Mouse (Mus musculus) thymus, adult 2 months (tissue): ENCODE data around the gene Hadhb. TPM values are rescaled to one million over a fixed set of nuclear protein-coding genes. Genes with fewer than 3 reads are reported as not detected.

Experiments
- DNase-seq: peaks from one replicate; pipeline ENCODE4 v3.0.0; 2021
- H3K27ac ChIP-seq: fragments of 200-500 bp; 2 replicates; pipeline ENCODE4 v1.5.1; 2012; ENCODE audit warnings: low read length, control low read depth; ENCODE audit not compliant: control insufficient read depth, insufficient read depth
- H3K27me3 ChIP-seq: fragments of 200-500 bp; 2 replicates; pipeline ENCODE4 v1.6.1; 2012; ENCODE audit warnings: mild to moderate bottlenecking, low read length, moderate library complexity, mixed read lengths; ENCODE audit not compliant: control insufficient read depth, insufficient read depth
- H3K36me3 ChIP-seq: fragments of 200-500 bp; 2 replicates; pipeline ENCODE4 v1.6.1; 2012; ENCODE audit warnings: mild to moderate bottlenecking, low read length, moderate library complexity; ENCODE audit not compliant: control insufficient read depth, insufficient read depth
- H3K4me1 ChIP-seq: fragments of 200-500 bp; replicated peaks from 2 replicates; pipeline ENCODE4 v1.6.1; 2012; ENCODE audit warnings: low read length; ENCODE audit not compliant: control insufficient read depth, insufficient read depth
- H3K4me3 ChIP-seq: fragments of 200-500 bp; 2 replicates; pipeline ENCODE4 v1.5.1; 2012; ENCODE audit warnings: mild to moderate bottlenecking, low read length, control low read depth, moderate library complexity; ENCODE audit not compliant: control insufficient read depth, insufficient read depth
- CTCF ChIP-seq: fragments of 200-500 bp; IDR thresholded peaks from 2 replicates; pipeline ENCODE4 v1.5.1; 2012; ENCODE audit warnings: mild to moderate bottlenecking, control low read depth, low read length, moderate library complexity, borderline replicate concordance; ENCODE audit not compliant: control insufficient read depth, poor library complexity, insufficient read depth; ENCODE audit errors: extremely low read depth
- POLR2A ChIP-seq: fragments of 200-500 bp; IDR thresholded peaks from 2 replicates; pipeline ENCODE4 v1.6.1; 2012; ENCODE audit warnings: mild to moderate bottlenecking, low read length, control low read depth, moderate library complexity; ENCODE audit not compliant: control insufficient read depth, poor library complexity, insufficient read depth; ENCODE audit errors: extremely low read depth
- WGBS: fragments of 180-500 bp; shearing (Covaris S2); methylation state at CpG from one replicate; pipeline ENCODE4 v1.1.7; 2018; 5-methylcytosine and 5-hydroxymethylcytosine counted together
- polyA plus RNA-seq: library from polyadenylated mRNA; depleted of rRNA; stranded (reverse); fragments of >200 nt; gene quantifications from 2 replicates; pipeline ENCODE4 v1.2.3, GENCODE M21; 2012

Hadhb gene
- polyA plus RNA-seq, 1 experiment = 140 TPM

DNA sequence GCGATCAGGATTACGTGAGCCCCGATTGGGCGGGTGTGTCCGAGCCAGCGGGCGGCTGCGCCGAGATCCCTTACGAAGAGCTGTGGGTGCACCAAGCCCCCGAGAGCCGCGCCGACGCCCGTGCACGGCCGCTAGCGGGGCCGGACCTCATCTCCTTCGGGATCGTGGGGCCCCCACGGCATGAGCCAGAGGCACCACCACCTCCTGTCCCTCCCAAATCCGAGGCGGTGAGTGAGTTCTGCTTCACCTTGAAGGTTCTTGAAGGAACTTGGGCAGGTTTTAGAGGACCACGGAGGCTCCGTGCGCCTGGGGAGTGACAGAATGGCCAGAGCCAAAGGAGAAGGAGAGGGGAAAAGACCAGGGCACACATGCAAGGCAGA is 40.3 kb upstream of the Hadhb start:
- peaks cover 2% of the 10 kb centered on the region; the same call in 1 of the 2 replicates for H3K27me3 ChIP-seq

DNA sequence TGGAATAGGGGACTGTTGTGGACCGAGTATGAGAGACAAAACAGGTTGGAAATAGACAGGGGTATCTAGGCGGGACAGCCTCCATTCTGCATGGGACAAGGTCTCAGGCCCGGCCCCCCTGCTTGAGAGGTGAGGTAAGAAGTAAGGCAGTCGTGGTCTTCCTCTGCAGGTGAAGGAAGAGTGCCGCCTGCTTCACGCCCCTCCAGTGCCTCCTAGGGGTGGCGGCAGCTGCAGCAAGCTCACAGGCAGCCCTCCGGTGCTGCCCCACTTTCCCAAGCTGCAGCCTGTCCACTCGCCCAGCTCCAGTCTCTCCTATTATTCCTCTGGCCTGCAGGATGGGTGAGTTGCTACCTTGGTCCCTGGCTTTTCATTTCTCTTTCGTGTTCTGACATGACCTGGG is 39.3 kb upstream of the Hadhb start:
- no peak overlapping the region for H3K27ac ChIP-seq
- WGBS = 55% methylated on average over 10 of the region's 10 CpGs
- H3K4me3 ChIP-seq = no peak overlapping the region
- no peak for DNase-seq
- peaks cover 12% of the 10 kb centered on the region for H3K4me1 ChIP-seq
- peaks cover 2% of the 10 kb centered on the region; the same call in 1 of the 2 replicates for H3K27me3 ChIP-seq
- H3K36me3 ChIP-seq = peaks cover 20% of the 10 kb centered on the region
- TF ChIP-seq CTCF (no peak), POLR2A (no peak)

More for the DNA sequence above, 40.3 kb upstream of the Hadhb start:
- no peak for TF ChIP-seq POLR2A
- no peak for TF ChIP-seq CTCF
- Histone ChIP-seq H3K36me3 (peaks cover 12% of the 10 kb centered on the region), H3K4me3 (peak overlapping the region; percentile 33), H3K27ac (no peak overlapping the region), H3K4me1 (peaks cover 12% of the 10 kb centered on the region)
- DNase-seq = no peak
- WGBS = 1% methylated on average over 28 of the region's 28 CpGs

DNA sequence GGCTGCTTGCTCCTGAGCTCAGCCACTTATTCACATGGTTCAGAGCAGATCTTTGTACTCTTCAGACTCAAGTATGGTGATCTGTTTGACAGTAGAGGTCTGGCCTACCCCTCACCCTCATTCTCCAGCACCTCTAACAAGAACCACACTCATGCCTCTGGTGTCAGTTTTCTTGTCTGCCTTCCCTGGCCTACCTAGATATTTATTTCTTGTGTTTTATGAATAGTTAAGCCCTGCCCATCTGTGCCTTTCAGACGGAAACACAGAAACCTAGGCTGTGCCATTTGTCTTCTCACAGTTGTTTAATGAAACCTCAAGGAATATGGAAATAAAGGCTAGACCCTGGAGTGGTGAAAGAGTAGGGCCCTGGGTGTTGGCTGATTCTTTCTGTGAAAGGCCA is 37.0 kb upstream of the Hadhb start:
- peaks cover 12% of the 10 kb centered on the region for H3K4me1 ChIP-seq
- WGBS = 91% methylated on average over 1 of the region's 1 CpGs
- no peak for DNase-seq
- TF ChIP-seq CTCF (no peak), POLR2A (no peak)
- no peak overlapping the region for H3K27ac ChIP-seq
- peaks cover 2% of the 10 kb centered on the region; the same call in 1 of the 2 replicates for H3K27me3 ChIP-seq
- no peak overlapping the region for H3K4me3 ChIP-seq
- peaks cover 37% of the 10 kb centered on the region for H3K36me3 ChIP-seq

DNA sequence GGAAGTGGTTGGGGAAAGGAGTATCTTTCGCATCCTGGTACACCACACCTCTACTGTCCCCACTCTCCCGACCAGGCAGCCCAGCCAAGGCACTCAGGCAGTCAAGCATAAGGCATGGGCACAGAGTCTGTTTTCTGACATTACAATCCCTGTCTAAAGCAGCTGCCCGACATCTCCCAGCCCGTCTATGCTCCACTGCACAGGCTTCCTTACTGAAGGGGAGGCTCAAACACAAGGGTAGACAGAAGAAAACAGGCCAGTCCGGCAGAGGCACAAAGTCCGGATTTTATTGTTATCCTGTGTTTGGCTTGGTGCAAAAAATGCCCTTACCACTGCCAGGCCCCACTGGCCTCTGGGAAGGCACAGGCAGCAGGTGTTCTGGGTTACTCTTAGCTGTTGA is 35.9 kb upstream of the Hadhb start:
- no peak for DNase-seq
- Histone ChIP-seq H3K36me3 (peaks cover 46% of the 10 kb centered on the region), H3K27ac (no peak overlapping the region)

DNA sequence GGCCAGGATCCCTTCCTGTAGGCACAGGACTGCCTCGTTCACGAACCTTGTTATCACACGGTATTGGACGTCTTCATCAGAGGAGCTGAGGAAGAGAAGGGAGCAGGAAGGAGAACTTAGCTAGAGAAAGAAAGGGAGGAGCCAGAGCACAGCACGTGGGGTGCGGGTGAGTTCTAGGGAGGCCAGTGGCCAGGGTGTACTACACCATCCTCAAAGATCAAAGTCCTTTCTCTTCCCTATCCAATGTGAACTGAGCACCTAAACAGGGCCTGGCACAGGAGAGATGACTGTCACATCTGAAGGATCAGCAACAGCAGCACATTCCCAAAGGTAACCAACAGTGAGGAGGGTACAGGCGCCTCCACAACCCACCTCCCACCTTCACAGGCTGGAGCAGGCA is 34.9 kb upstream of the Hadhb start:
- no peak overlapping the region for H3K27ac ChIP-seq
- H3K4me1 ChIP-seq = no peaks in the 10 kb centered on the region
- no peak overlapping the region for H3K4me3 ChIP-seq
- no peak for DNase-seq
- 92% methylated on average over 7 of the region's 7 CpGs for WGBS
- H3K36me3 ChIP-seq = peaks cover 56% of the 10 kb centered on the region
- H3K27me3 ChIP-seq = no peaks in the 10 kb centered on the region
- TF ChIP-seq POLR2A (no peak), CTCF (no peak)

More for the DNA sequence above, 35.9 kb upstream of the Hadhb start:
- H3K27me3 ChIP-seq = peaks cover 2% of the 10 kb centered on the region; the same call in 1 of the 2 replicates
- no peak overlapping the region for H3K4me3 ChIP-seq
- WGBS = 91% methylated on average over 6 of the region's 6 CpGs
- H3K4me1 ChIP-seq = peaks cover 6% of the 10 kb centered on the region
- TF ChIP-seq POLR2A = no peak

DNA sequence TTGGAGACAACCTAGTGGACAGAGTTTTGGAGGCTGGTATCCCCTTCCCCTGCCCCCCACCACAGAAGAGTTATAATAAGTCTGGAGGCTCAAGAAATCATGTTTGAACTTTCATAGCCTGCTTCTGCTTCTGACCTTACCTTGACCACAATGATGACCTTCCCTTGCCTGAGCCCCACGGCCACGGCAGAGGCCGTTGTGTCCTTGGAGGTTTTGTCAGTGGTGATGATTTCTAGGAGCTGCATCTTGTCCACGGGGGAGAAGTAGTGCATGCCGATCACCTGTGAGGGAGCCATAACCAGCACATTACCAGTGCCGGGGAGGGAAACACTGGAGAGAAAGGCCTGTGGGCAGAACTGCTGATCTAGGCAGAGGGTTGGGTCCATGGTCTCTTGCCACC is 32.6 kb upstream of the Hadhb start:
- no peak for TF ChIP-seq POLR2A
- TF ChIP-seq CTCF = no peak
- Histone ChIP-seq H3K27me3 (no peaks in the 10 kb centered on the region), H3K4me1 (no peaks in the 10 kb centered on the region), H3K4me3 (no peak overlapping the region), H3K27ac (no peak overlapping the region), H3K36me3 (peaks cover 68% of the 10 kb centered on the region)
- 98% methylated on average over 6 of the region's 6 CpGs for WGBS
- DNase-seq = no peak

DNA sequence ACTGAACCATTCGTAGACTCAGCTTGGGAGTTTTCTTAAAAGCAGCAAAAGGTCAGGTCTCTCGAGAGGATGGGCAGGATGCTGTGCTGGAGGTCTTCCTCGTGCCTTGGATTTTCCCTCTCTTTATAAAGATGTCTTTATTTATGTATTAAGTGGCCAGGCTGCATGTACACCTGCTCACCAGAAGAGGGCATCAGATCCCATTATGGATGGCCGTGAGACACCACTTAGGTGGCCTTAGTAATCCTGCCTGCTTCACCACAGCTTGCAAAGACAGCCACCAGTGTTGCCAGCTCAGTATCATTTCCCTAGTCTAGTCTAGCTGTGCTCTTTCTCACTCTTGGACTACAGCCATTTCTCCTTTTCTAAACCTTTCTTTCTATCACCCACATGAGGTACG is 29.5 kb upstream of the Hadhb start:
- peak; percentile 22 for DNase-seq
- 62% methylated on average over 5 of the region's 5 CpGs for WGBS
- peaks cover 67% of the 10 kb centered on the region for H3K36me3 ChIP-seq

More for the DNA sequence above, 29.5 kb upstream of the Hadhb start:
- Histone ChIP-seq H3K4me1 (no peaks in the 10 kb centered on the region), H3K27me3 (no peaks in the 10 kb centered on the region), H3K27ac (no peak overlapping the region), H3K4me3 (no peak overlapping the region)
- no peak for TF ChIP-seq POLR2A
- TF ChIP-seq CTCF = no peak
